Mouse (Mus musculus) c-Kit-positive CD71-positive TER-119-negative erythroid progenitor cells, embryonic 14.5 days (primary cell): ENCODE measurements at regions not wholly inside any gene's neighbourhood (a gene's known extent, or its start where the extent isn't known, plus 50 kb on each side); places are given as distances from the start of the nearest gene placed in this dataset.

ENCODE experiments used
- DNase-seq: peaks from one replicate; pipeline ENCODE4 v3.0.0-alpha.2; 2013; ENCODE audit warnings: low read depth

DNA sequence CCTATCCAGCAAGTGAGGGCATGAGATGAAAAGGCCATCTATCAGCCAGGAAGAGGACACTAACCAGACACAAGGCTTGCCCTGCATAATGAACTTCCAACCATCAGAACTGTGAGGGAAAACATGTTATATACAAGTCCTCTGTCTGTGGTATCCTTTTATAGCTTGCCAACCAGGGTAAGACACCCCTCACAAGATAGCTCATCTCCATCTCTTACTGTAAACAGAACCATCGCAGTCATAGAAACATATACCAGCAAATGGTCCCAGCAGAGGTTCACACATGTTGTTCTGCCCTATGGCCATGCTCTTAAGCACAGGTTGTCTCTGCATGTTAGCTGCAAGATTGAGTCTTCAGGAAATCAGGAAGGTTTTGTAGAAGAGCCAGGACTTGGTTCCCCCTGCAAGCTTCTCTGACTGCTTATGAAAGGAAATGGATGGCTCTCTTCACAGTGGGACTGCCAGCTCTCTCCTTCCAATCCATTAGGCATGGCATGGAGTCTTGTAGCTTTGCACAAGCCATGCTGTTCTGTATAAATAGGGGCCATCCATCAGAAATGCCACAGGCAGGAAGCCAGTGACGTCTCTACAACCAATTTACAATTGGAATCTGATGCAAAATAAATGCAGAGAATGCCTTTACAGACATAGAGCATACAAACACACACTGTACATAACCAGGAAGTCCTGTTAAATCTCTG lies 1514.0 kb upstream of the Lrrc6 start:
- DNase-seq, result no peak

DNA sequence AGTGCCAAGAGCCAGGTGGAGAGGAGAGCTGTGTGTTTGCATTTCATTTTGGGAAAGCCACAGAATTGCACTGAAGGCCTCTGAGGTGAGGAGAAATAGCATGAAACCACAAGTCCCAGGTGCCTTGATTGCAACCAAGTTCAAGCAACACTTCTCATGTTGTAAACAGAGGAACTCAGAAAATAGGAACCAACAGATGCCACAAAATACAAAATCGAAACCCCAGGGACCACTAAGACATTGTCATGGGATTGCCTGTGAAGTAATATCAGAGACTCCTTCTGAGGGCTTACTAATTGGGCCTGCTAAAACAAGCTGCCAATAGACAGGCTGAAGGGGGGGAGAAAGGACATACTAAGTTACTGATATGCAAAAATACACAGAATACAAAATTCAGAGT lies 1510.5 kb upstream of the Lrrc6 start:
- DNase-seq, result no peak

GRCm38 (mm10) chr15:68010189-68010588 lies 1509.5 kb upstream of the Lrrc6 start:
- no peak for DNase-seq

- no peak for DNase-seq
Measured at GRCm38 (mm10) chr15:68004798-68005197, 1504.1 kb upstream of the Lrrc6 start.

DNA sequence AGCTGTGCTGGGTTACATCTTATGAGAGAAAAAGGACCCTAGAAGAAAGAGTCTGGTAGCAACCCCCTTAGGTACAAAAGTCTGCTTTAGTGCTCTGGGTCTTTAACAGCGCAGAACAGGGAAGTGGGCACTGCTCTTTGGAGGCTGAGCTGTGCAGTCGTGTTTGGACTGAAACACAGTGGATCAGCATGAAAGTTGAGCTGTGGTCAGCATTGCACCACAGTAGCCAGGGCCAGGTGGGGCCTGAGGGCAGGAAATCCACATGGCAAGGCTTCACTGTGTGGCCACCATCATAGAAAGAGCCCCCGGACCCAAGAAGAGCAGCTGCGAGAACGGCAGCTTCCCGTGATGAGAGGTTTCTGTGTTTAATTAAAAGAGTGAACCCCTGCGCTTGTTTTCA lies 1495.8 kb upstream of the Lrrc6 start:
- no peak for DNase-seq

DNA sequence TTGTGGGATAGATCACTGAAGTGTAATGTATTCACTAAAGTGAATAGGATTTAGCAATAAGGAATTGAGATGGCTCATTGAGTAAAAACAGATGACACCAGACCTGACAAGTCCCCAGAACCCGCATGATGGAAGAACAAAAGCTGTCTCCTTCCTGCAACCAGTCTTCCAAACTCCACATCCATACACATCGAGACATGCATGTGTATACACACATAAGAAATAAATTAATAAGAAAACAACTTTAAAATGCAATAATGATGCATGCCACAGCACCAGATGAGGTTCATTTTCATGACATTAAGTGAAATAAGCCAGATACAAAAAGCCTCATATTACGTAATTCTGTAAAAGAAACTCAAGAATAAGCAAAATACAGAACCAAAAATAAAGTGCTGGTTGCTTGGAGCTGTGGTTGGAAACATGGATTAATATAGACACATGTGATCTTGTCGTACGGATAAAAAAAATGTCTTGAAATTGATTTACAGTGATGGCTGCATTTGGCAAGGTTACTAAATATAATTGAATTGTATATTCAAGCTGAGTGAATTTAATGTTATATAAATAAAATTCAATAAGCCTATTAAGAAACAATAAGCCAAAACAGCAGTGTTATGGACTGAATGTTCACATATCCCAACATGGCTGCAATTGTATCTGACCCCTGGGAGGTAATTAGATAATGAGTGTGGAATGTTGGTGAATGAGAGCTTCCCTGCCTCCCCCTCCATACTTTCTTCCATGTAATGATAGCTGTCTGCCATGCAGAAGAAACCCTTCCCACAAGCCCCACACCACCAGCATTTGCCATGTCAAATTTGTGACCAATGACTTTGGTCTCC lies 1488.9 kb upstream of the Lrrc6 start:
- no peak for DNase-seq

DNA sequence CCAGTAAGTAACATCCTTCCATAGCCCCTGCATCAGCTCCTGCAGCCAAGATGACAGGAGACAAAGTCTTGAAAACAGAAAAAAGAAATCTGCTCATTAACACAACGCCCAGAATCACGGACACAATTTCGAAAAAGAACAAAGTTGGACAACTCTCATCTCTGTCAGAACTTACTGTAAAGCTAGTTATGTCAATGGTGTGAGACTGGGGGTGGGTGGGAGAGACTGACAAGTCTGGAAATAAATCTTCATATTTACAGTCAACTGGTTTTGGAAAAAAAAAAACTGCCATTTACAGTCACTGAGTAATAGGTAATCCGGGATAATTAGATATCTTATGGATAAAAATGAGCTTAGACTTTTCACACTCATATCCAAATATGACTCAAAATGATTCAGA lies 1487.2 kb upstream of the Lrrc6 start:
- DNase-seq, result no peak

GRCm38 (mm10) chr15:67983253-67983652 lies 1482.5 kb upstream of the Lrrc6 start:
- no peak for DNase-seq

DNA sequence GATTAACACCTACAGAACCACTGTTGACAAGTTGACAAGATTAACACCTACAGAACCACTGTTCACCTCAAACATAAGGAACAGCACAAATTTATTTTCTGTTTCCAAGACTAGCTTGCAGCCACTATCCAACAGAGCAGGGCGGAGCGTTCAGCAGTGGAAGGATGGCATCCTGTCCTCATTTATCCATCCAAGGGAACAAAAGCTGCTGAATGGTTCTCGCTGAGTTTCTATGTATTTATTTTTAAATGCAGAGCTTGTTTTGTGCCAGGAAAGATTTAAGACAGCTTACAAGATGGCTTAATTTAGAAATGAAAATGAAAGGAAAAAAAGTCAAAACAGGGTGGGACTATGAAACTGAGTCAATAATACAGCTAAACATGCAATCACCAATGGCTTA lies 1481.2 kb upstream of the Lrrc6 start:
- no peak for DNase-seq

GRCm38 (mm10) chr15:67979451-67979850 lies 1478.7 kb upstream of the Lrrc6 start:
- DNase-seq, result no peak

DNA sequence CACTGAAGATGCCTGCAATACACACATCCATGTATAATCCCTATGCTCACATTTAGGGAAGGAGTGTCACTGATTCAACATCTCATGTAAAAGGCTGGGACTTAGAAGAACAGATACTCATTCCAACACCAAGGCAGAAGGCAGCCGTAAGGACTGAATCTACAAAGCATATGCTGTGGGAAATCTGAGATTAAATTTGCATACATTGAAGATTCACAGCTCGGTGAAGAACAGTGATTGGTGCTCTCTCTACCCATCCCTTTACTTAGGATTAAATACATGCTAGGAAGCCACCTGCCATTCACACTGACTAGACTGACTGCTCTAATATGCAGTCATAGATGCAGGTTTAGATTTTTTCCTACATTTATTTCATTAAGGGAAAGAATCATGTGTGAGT lies 1476.5 kb upstream of the Lrrc6 start:
- DNase-seq, result no peak

DNA sequence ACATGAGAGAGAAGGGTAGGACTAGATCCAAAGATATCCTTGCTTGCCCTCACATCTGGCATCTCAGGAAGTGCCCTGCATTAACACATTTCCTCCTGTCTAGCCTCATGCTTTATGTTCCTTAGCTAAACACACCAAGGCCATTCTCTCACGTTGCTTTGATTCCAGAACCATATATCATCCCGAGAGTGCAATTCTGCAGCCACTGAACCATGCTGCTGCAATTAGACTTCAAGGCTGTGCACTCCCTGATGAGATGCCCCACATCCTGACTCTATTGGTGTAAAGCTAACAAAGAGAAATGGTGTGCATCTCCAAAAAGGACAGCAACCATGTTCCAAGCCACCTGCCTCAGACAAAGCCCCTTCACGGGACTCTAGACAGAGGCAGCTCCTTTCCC lies 1471.3 kb upstream of the Lrrc6 start:
- DNase-seq, result no peak

GRCm38 (mm10) chr15:67954216-67954615 lies 1453.5 kb upstream of the Lrrc6 start:
- DNase-seq, result no peak

DNA sequence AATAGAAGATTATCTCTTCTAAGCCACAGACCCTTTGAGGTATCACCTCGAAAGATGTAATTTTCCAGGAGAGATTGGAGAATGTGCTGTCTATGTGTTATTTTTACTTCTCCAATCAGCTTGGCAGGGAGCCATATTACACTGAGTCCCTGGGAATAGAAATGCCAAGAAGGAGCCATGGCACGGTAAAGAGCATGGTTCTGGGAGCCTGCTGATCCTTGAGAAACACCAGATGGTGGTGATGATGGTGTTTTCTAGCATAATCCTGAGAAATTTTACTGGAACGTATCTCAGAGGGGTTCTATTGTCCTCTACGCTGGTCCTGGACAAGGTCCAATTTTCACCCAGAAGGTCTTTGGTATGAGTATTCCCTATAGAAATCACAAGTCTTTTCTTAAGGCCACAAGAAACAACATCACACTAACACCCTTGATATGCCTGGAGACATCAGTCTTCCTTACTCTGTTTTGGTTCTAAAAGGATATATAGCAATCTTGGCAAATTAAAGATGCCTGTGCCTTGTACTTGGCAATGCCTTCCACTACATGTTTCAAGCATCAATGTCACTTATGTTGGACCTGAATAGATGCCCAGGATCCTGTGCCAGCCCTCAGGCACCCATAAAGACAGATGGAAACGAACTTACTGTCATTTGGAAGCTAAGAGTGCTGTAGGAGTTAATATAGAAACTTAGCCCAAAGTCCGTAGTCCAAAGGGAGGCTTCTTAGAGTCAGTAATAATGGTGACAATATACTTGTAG lies 1449.8 kb upstream of the Lrrc6 start:
- no peak for DNase-seq

DNA sequence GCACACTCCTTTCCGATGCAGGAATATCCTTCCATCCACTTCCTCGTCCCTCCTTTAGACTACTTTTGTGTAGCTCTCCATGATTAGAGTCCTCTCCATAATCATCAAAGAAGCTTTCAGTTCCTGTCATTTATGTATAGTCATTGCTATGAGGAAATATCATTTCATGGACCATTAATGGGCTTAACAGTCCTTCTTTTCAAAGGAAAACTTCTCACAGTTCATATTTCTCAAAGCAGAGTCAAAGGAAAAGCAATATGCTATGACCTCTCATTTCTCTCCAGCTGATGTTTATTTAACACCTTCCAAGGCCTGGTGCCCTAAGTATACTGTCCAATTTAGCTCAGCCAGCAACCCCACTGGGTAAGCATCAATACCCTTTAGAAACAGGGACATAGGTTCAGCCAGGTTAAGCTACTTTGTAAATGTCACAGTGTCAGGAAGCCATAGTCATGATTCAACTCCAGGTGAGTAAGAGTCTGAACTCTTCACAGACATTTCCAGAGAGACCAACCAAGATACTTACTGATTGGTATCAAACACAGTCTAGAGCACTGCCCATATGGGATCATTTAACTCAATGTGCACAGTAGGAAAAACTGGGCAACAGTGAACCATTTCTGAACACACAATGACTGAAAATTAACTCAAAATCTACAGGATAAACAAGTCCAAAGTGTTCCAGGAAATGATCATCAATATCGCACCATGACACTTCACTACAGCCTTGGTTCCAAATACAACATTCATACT lies 1443.8 kb upstream of the Lrrc6 start:
- DNase-seq, result no peak

DNA sequence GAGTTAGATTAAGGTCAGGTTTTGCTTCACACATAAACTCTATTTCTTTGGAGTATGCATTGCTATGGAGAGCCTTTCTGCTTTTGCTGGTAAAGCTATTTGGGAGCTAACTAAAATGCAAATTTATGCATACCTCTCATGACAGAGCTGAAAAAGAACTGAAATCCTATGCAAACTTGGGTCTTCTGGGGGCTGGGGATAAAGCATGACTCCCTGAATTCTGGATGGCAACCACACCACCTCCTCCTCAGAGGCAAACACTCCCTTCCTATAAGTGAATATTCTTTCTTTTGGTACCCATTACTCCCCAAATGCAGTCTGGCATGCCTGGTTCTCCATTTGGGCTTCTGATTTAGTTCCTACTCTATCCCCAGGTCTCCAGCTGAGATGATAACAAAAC lies 1442.3 kb upstream of the Lrrc6 start:
- no peak for DNase-seq

DNA sequence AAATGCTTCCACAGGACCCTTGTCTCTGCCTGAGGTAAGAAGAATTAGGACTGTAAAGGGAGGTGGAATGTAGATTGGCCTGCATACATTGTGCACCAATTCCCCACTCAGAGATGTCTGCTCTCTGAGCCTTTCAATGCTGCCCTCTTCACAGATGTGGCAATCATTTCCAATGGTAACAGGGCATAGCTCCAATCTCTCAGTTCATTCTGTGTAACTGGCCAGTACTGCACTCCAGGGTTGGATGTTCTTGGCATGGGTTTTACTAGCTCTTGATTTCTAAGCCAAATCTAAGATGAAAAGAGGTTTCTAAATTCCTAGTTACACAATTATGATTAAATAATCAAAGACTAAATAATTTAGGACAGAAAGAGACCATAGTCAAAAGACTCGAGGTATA lies 1439.8 kb upstream of the Lrrc6 start:
- DNase-seq, result no peak

DNA sequence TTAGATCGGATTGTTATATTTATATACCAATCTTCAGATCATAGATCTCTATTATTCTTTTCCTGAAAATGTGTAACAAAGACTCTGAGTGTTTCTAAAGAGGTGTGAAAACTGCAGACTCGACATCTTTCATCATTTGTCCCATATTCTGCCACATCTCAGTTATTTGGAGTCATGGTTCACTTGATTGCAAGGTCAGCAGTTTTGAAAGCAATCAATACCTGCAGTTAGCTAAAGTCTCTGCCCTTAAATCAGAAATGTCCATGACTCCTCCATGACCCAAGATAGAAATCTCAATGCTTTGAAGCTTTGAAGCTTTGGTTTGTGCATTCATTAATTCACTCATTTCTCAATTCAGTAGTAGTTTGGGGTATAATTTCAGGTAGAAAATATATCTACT lies 1424.2 kb upstream of the Lrrc6 start:
- no peak for DNase-seq

- DNase-seq, result no peak
Measured at GRCm38 (mm10) chr15:67907034-67907433, 1406.3 kb upstream of the Lrrc6 start.

DNA sequence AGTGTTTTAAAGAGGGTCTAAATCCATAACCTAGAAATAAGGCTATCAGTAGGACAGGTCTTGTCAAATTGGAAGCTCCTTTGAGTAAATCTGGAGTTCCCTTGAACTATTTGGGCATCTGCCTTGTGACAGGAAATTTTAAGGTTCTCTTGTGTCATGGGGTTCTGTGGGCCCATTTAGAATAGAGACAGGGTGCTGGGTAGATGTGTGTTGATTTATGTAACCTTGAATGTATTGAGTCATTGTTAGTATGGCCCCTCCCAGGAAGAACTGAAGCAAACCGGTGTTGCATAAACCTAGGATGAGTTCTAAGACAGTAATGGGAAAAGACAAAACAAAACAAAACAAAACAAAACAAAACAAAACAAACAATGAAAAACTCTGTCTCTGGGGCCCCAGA lies 1404.6 kb upstream of the Lrrc6 start:
- DNase-seq, result no peak

- DNase-seq, result no peak
Measured at GRCm38 (mm10) chr15:67904646-67905045, 1403.9 kb upstream of the Lrrc6 start.

DNA sequence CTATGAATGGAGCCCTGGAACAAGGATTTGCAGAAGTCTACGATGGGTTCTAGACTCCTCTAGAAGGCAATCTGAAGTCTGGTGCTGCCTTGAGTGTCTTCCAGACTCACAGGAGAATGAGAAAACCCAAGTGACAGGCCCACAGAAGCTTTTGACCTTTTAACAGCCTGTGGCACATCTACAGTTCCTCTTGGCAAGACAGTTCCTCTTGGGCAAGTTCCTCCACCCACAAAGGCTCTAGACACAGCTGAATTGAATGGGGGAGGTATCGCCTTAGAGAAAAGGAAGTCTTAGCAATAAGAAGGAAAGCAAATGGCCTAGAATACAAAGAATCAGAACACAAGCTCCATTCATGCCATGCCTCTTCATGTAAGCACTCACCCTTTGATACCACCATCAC lies 1402.3 kb upstream of the Lrrc6 start:
- DNase-seq, result no peak
